Comparison of ENCODE assay signal across 8 mouse cellular contexts in genomic region chr4:140547488-140547887, GRCm38 (mm10).
DNase-seq lines count a peak whose midpoint lies in the region; ATAC-seq and TF ChIP-seq lines count a peak whose summit lies in the region.

No protein-coding gene starts in this region.

- H3K4me1 ChIP-seq in intestine, postnatal 0 days (replicated peaks; ENCODE audit: control insufficient read depth, insufficient read depth, low read length): no peaks in the 10 kb centered on the region
- peaks cover 15% of the 10 kb centered on the region for H3K4me1 ChIP-seq in neural tube, embryonic 15.5 days

- H3K27ac ChIP-seq in intestine, postnatal 0 days (ENCODE audit: low read depth, low read length): no peak overlapping the region
- H3K27ac ChIP-seq in neural tube, embryonic 15.5 days (replicated peaks): no peak overlapping the region

- TF ChIP-seq CTCF in intestine, postnatal 0 days (IDR thresholded peaks at IDR 0.05; ENCODE audit: low read depth): peak; percentile 88

- no peaks in the 10 kb centered on the region for H3K9me3 ChIP-seq in intestine, postnatal 0 days (ENCODE audit: control insufficient read depth)
- no peaks in the 10 kb centered on the region for H3K9me3 ChIP-seq in neural tube, embryonic 15.5 days (replicated peaks)

- 39% methylated on average over 7 of the region's 7 CpGs for WGBS in intestine, postnatal 0 days
- WGBS in neural tube, embryonic 15.5 days: 31% methylated on average over 7 of the region's 7 CpGs

- H3K27me3 ChIP-seq in intestine, postnatal 0 days (replicated peaks; ENCODE audit: control insufficient read depth, insufficient read depth, low read length): no peaks in the 10 kb centered on the region
- no peaks in the 10 kb centered on the region for H3K27me3 ChIP-seq in neural tube, embryonic 15.5 days (replicated peaks)

- DNase-seq in right cerebral cortex, adult 2 months (ENCODE audit: low spot score in 2 of 2): peak; percentile 52 to 72
- DNase-seq in right cerebral cortex, postnatal 25 days: no peak
- DNase-seq in cerebellum, adult 9-10 months: peak; percentile 87
- peak; percentile 47 to 60 for DNase-seq in frontal cortex, postnatal 25 days (ENCODE audit: low spot score in 2 of 2)
- DNase-seq in lung, adult 18-20 months: peak; percentile 47 to 50
- DNase-seq in urinary bladder, postnatal 14 days (ENCODE audit: low spot score): peak; percentile 82

- peaks cover 40% of the 10 kb centered on the region for H3K36me3 ChIP-seq in intestine, postnatal 0 days (ENCODE audit: control insufficient read depth, insufficient read depth)
- H3K36me3 ChIP-seq in neural tube, embryonic 15.5 days: peaks cover 50% of the 10 kb centered on the region

- ATAC-seq in intestine, postnatal 0 days: no peak
- peak; percentile 22 for ATAC-seq in neural tube, embryonic 15.5 days (ENCODE audit: low FRiP score)

- H3K4me2 ChIP-seq in intestine, postnatal 0 days (replicated peaks; ENCODE audit: low read depth): no peak overlapping the region
- no peak overlapping the region for H3K4me2 ChIP-seq in neural tube, embryonic 15.5 days

- H3K9ac ChIP-seq in intestine, postnatal 0 days (ENCODE audit: low read depth, low read length): no peak overlapping the region
- H3K9ac ChIP-seq in neural tube, embryonic 15.5 days (replicated peaks): no peak overlapping the region

- no peak overlapping the region for H3K4me3 ChIP-seq in intestine, postnatal 0 days (ENCODE audit: low read depth, low read length)
- H3K4me3 ChIP-seq in neural tube, embryonic 15.5 days (replicated peaks): no peak overlapping the region
